18 mouse cellular contexts compared by ENCODE assay signal in genomic region chr11:61687595-61687994, GRCm38 (mm10). TPM values are rescaled to one million over a fixed set of nuclear protein-coding genes. Genes with fewer than 3 reads are reported as not detected.
DNase-seq lines count a peak whose midpoint lies in the region; ATAC-seq and TF ChIP-seq lines count a peak whose summit lies in the region.
"Had no signal": no experiment of that assay in that cellular context is flagged by ENCODE, and none has a peak within 500 bp of the region (broad histone marks: within the 10 kb centered on the region; RNA-seq: fewer than 3 reads in every experiment).

No protein-coding gene starts in this region.

- H3K4me3 ChIP-seq in kidney, embryonic 16.5 days (ENCODE audit: low read length): no peak overlapping the region
- no peak overlapping the region for H3K4me3 ChIP-seq in kidney, adult 2 months (ENCODE audit: insufficient read depth, low read depth, low read length)
- no peak overlapping the region for H3K4me3 ChIP-seq in embryonic facial prominence, embryonic 15.5 days (replicated peaks)
- 0 out of 2 replicates have a peak overlapping the region, but pooled peaks have one; percentile 5 for H3K4me3 ChIP-seq in small intestine, adult 2 months (ENCODE audit: low read depth, low read length)
- H3K4me3 ChIP-seq: forebrain, embryonic 10.5 days; midbrain, embryonic 12.5 days had no signal

- in situ Hi-C loops in Patski (cut with MboI; ENCODE audit: low pct_unique_long_range_greater_than_20kb): no loop called here

- DNase-seq in kidney, adult 2 months: no peak
- no peak for DNase-seq in Patski (ENCODE audit: low read depth, low spot score)
- DNase-seq in gastrocnemius, postnatal 25 days: no peak
- no peak for DNase-seq in layer of hippocampus, postnatal 10 days (ENCODE audit: low spot score in 2 of 2)
- DNase-seq: adrenal gland, postnatal 36 days; cerebellum, adult 11 months; right cerebral cortex, postnatal 25 days; thymus, postnatal 36 days had no signal

- no peaks in the 10 kb centered on the region for H3K9me3 ChIP-seq in kidney, embryonic 16.5 days (ENCODE audit: low read length)
- no peaks in the 10 kb centered on the region for H3K9me3 ChIP-seq in embryonic facial prominence, embryonic 15.5 days (replicated peaks)
- H3K9me3 ChIP-seq: forebrain, embryonic 10.5 days; midbrain, embryonic 12.5 days had no signal

- no peak overlapping the region for H3K4me2 ChIP-seq in kidney, embryonic 16.5 days (replicated peaks; ENCODE audit: low read depth, low read length)
- 0 out of 2 replicates have a peak overlapping the region, but pooled peaks have one; percentile 21 for H3K4me2 ChIP-seq in embryonic facial prominence, embryonic 15.5 days (replicated peaks)
- H3K4me2 ChIP-seq: midbrain, embryonic 12.5 days had no signal

- WGBS in kidney, embryonic 16.5 days: 51% methylated on average over 2 of the region's 2 CpGs
- WGBS in kidney, adult 2 months: 64% methylated on average over 2 of the region's 2 CpGs
- WGBS in embryonic facial prominence, embryonic 15.5 days: 33% methylated on average over 2 of the region's 2 CpGs
- 77% methylated on average over 2 of the region's 2 CpGs for WGBS in small intestine, adult 2 months

- H3K9ac ChIP-seq in kidney, embryonic 16.5 days (replicated peaks; ENCODE audit: low read length): no peak overlapping the region
- H3K9ac ChIP-seq in embryonic facial prominence, embryonic 15.5 days: no peak overlapping the region
- H3K9ac ChIP-seq: midbrain, embryonic 12.5 days had no signal

- TF ChIP-seq CTCF in kidney, adult 2 months (conservative IDR thresholded peaks at IDR 0.05; ENCODE audit: insufficient read depth, insufficient read length, low read depth, low read length): no peak
- TF ChIP-seq CTCF in Patski (IDR thresholded peaks at IDR 0.05): no peak
- TF ChIP-seq CTCF in small intestine, adult 2 months (IDR thresholded peaks at IDR 0.05; ENCODE audit: extremely low read depth, insufficient read length, insufficient replicate concordance, low read depth, low read length): no peak

- no peak for TF ChIP-seq POLR2A in kidney, adult 2 months (IDR thresholded peaks at IDR 0.05; ENCODE audit: low read depth, low read length)
- TF ChIP-seq POLR2A in small intestine, adult 2 months (IDR thresholded peaks at IDR 0.05; ENCODE audit: low read depth, low read length): no peak

- CTCF ChIA-PET in Patski (lab: Charles Lee): no interaction called here

- POLR2A ChIA-PET in Patski (lab: Charles Lee): no interaction called here

- peaks cover 7% of the 10 kb centered on the region for H3K4me1 ChIP-seq in kidney, embryonic 16.5 days (ENCODE audit: insufficient read depth, low read length)
- H3K4me1 ChIP-seq in kidney, adult 2 months (ENCODE audit: control insufficient read depth, insufficient read depth, low read length): peaks cover 8% of the 10 kb centered on the region
- peaks cover 34% of the 10 kb centered on the region for H3K4me1 ChIP-seq in embryonic facial prominence, embryonic 15.5 days
- peaks cover 29% of the 10 kb centered on the region for H3K4me1 ChIP-seq in small intestine, adult 2 months (ENCODE audit: control insufficient read depth, insufficient read depth, insufficient read length, low read length)

- no peak overlapping the region for H3K27ac ChIP-seq in kidney, embryonic 16.5 days (ENCODE audit: low read length)
- no peak overlapping the region for H3K27ac ChIP-seq in kidney, adult 2 months (ENCODE audit: insufficient read depth, low read depth, low read length)
- peak overlapping the region; percentile 66 for H3K27ac ChIP-seq in embryonic facial prominence, embryonic 15.5 days (replicated peaks)
- no peak overlapping the region for H3K27ac ChIP-seq in small intestine, adult 2 months (ENCODE audit: insufficient read depth, low read depth, low read length)
- H3K27ac ChIP-seq: forebrain, embryonic 10.5 days; midbrain, embryonic 12.5 days had no signal

- peaks cover 24% of the 10 kb centered on the region for H3K27me3 ChIP-seq in kidney, embryonic 16.5 days (ENCODE audit: insufficient read depth, low read length)
- H3K27me3 ChIP-seq in kidney, adult 2 months (replicated peaks; ENCODE audit: control insufficient read depth, insufficient read depth, low read length): no peaks in the 10 kb centered on the region
- H3K27me3 ChIP-seq in Patski: no peaks in the 10 kb centered on the region
- H3K27me3 ChIP-seq in embryonic facial prominence, embryonic 15.5 days: peaks cover 27% of the 10 kb centered on the region
- H3K27me3 ChIP-seq in small intestine, adult 2 months (ENCODE audit: control insufficient read depth, insufficient read depth, low read length): no peaks in the 10 kb centered on the region

- no peaks in the 10 kb centered on the region for H3K36me3 ChIP-seq in kidney, embryonic 16.5 days (ENCODE audit: insufficient read depth, low read length)
- no peaks in the 10 kb centered on the region for H3K36me3 ChIP-seq in kidney, adult 2 months (ENCODE audit: control insufficient read depth, insufficient read depth, low read length)
- H3K36me3 ChIP-seq in embryonic facial prominence, embryonic 15.5 days: no peaks in the 10 kb centered on the region
- H3K36me3 ChIP-seq in small intestine, adult 2 months (ENCODE audit: control insufficient read depth, insufficient read depth, low read length): peaks cover 10% of the 10 kb centered on the region
- H3K36me3 ChIP-seq: forebrain, embryonic 10.5 days; midbrain, embryonic 12.5 days had no signal

- ATAC-seq in kidney, embryonic 16.5 days (ENCODE audit: low FRiP score, low TSS enrichment): peak; percentile 47; the same call in 1 of the 2 replicates
- ATAC-seq in Patski: peak; percentile 5
- ATAC-seq in embryonic facial prominence, embryonic 15.5 days (ENCODE audit: insufficient number of reproducible peaks, low FRiP score, low TSS enrichment, low read depth): no peak
- ATAC-seq: lung, postnatal 0 days had no signal

RNA-seq across cellular contexts. Expression of gene Fam83g, which starts 3.7 kb away (rescaled TPM):
- 3.0 and 3.1 TPM in 2 replicates for polyA plus RNA-seq in kidney, embryonic 16.5 days (2015; fragmentation: Nextera tagmentation; extraction: Ambion mirVana)
- polyA plus RNA-seq in kidney, adult 2 months (2012; rRNA removed): 15.4 and 17.6 TPM in 2 replicates
- polyA plus RNA-seq in Patski (2021): not detected
- 9.0 and 10.9 TPM in 2 replicates for polyA plus RNA-seq in embryonic facial prominence, embryonic 15.5 days (2015; fragmentation: Nextera tagmentation; extraction: Ambion mirVana)
- polyA plus RNA-seq in small intestine, adult 2 months (2012; rRNA removed): 15.8 and 33.8 TPM in 2 replicates
- under 1 TPM; 0.10 to 0.29 TPM for total RNA-seq in gastrocnemius, postnatal 25 days (2021)
- not detected for total RNA-seq in layer of hippocampus, postnatal 10 days (2021)

RNA-seq across cellular contexts. Expression of gene Slc5a10, which starts 33.0 kb away (rescaled TPM):
- 0.80 and 1.1 TPM in 2 replicates for polyA plus RNA-seq in kidney, embryonic 16.5 days (2015; fragmentation: Nextera tagmentation; extraction: Ambion mirVana)
- polyA plus RNA-seq in kidney, adult 2 months (2012; rRNA removed): 348 and 492 TPM in 2 replicates
- polyA plus RNA-seq in Patski (2021): not detected
- 0.12 and 0.15 TPM in 2 replicates for polyA plus RNA-seq in embryonic facial prominence, embryonic 15.5 days (2015; fragmentation: Nextera tagmentation; extraction: Ambion mirVana)
- not detected in 2 replicates for polyA plus RNA-seq in small intestine, adult 2 months (2012; rRNA removed)
- not detected for total RNA-seq in gastrocnemius, postnatal 25 days (2021)
- total RNA-seq in layer of hippocampus, postnatal 10 days (2021): under 1 TPM in 1 of 2 experiments, not detected in 1; 0.69 TPM
- total RNA-seq: left cerebral cortex, postnatal 10 days had no signal
- polyA plus RNA-seq: heart, embryonic 14.5 days; large intestine, adult 2 months; midbrain, embryonic 12.5 days; stomach, embryonic 14.5 days had no signal

RNA-seq across cellular contexts. Expression of gene Grap, which starts 34.5 kb away (rescaled TPM):
- 13.6 and 16.3 TPM in 2 replicates for polyA plus RNA-seq in kidney, embryonic 16.5 days (2015; fragmentation: Nextera tagmentation; extraction: Ambion mirVana)
- polyA plus RNA-seq in kidney, adult 2 months (2012; rRNA removed): 11.1 and 15.3 TPM in 2 replicates
- polyA plus RNA-seq in Patski (2021): 0.12 TPM
- polyA plus RNA-seq in embryonic facial prominence, embryonic 15.5 days (2015; fragmentation: Nextera tagmentation; extraction: Ambion mirVana): 13.0 and 16.2 TPM in 2 replicates
- 3.4 and 7.7 TPM in 2 replicates for polyA plus RNA-seq in small intestine, adult 2 months (2012; rRNA removed)
- 1 to 10 TPM; 4.0 to 5.9 TPM for total RNA-seq in gastrocnemius, postnatal 25 days (2021)
- total RNA-seq in layer of hippocampus, postnatal 10 days (2021): 10 to 100 TPM in 1 of 2 experiments, 1 to 10 TPM in 1; 9.6 to 10.4 TPM

Comparison
In these comparisons a context has a peak if more than half of its experiments do, and no peak if none do; other contexts are left out.
1. RNA of gene Slc5a10, which starts 33.0 kb away (polyA plus RNA-seq): 348 to 492 TPM in kidney, adult 2 months; 0.80 to 1.1 TPM in kidney, embryonic 16.5 days, 0.12 to 0.15 TPM in embryonic facial prominence, embryonic 15.5 days, not detected in Patski (single experiment) and not detected in small intestine, adult 2 months; every median in the first group is over 100 times any median in the second.